Mouse (Mus musculus) spleen, postnatal 36 days (tissue): ENCODE results near the gene B3gntl1.
A peak's percentile ranks its signal among the peaks of the same experiment; 100 is the strongest.

Source experiments
- DNase-seq, 2 experiments: peaks; one replicate each; pipeline ENCODE4 v3.0.0; 2022; ENCODE audit warnings: low spot score in 2 of 2, mixed read lengths in 1 of 2

Gene B3gntl1

GRCm38 (mm10) chr11:121672990-121673572 lies at the start of gene B3gntl1:
B3gntl1 (minus strand) TSS chr11:121673153.
- peak; percentile 99 for DNase-seq

- no peak for DNase-seq
Measured at GRCm38 (mm10) chr11:121722434-121722833, 49.5 kb upstream of the B3gntl1 start.

- no peak for DNase-seq
Measured at GRCm38 (mm10) chr11:121720752-121721151, 47.8 kb upstream of the B3gntl1 start.

- DNase-seq: no peak
Measured at GRCm38 (mm10) chr11:121717724-121718123, 44.8 kb upstream of the B3gntl1 start.

GRCm38 (mm10) chr11:121714745-121715485 lies 42.0 kb upstream of the B3gntl1 start:
- no peak for DNase-seq

- DNase-seq: no peak
Measured at GRCm38 (mm10) chr11:121713569-121713968, 40.6 kb upstream of the B3gntl1 start.

- no peak for DNase-seq
Measured at GRCm38 (mm10) chr11:121712987-121713386, 40.0 kb upstream of the B3gntl1 start.

GRCm38 (mm10) chr11:121710245-121710644 lies 37.3 kb upstream of the B3gntl1 start:
- DNase-seq: no peak

GRCm38 (mm10) chr11:121709278-121709677 lies 36.3 kb upstream of the B3gntl1 start:
- DNase-seq: no peak

GRCm38 (mm10) chr11:121706521-121707005 lies 33.6 kb upstream of the B3gntl1 start:
- DNase-seq: peak; percentile 59 to 61

- no peak for DNase-seq
Measured at GRCm38 (mm10) chr11:121703619-121704215, 30.8 kb upstream of the B3gntl1 start.

- peak; percentile 45 to 52 for DNase-seq
Measured at GRCm38 (mm10) chr11:121702895-121703618, 30.1 kb upstream of the B3gntl1 start.

- peak; percentile 80 to 82 for DNase-seq
Measured at GRCm38 (mm10) chr11:121702111-121702894, 29.4 kb upstream of the B3gntl1 start.

GRCm38 (mm10) chr11:121701244-121701643 lies 28.3 kb upstream of the B3gntl1 start, which contains the start of gene Metrnl:
Metrnl (plus strand) TSS chr11:121701544.
- DNase-seq: no peak

- no peak for DNase-seq
Measured at GRCm38 (mm10) chr11:121698381-121698955, 25.5 kb upstream of the B3gntl1 start.

- no peak for DNase-seq
Measured at GRCm38 (mm10) chr11:121697271-121697670, 24.3 kb upstream of the B3gntl1 start.

- DNase-seq: no peak
Measured at GRCm38 (mm10) chr11:121695304-121696064, 22.5 kb upstream of the B3gntl1 start.

- DNase-seq: no peak
Measured at GRCm38 (mm10) chr11:121688024-121688423, 15.1 kb upstream of the B3gntl1 start.

GRCm38 (mm10) chr11:121686674-121687073 lies 13.7 kb upstream of the B3gntl1 start:
- DNase-seq: no peak

GRCm38 (mm10) chr11:121686091-121686490 lies 13.1 kb upstream of the B3gntl1 start:
- DNase-seq: no peak
